Mouse (Mus musculus) duodenum, adult 2 months (tissue): ENCODE measurements around the gene Zkscan16. TPM values are rescaled to one million over a fixed set of nuclear protein-coding genes. Genes with fewer than 3 reads are reported as not detected.

Source experiments
- polyA plus RNA-seq: library from polyadenylated mRNA; depleted of rRNA; stranded (reverse); fragments of >200 nt; gene quantifications from 2 replicates; pipeline ENCODE4 v1.2.3, GENCODE M21; 2012; ENCODE audit warnings: low replicate concordance; rRNA removed

The Zkscan16 gene
- polyA plus RNA-seq: not detected in 2 replicates

DNA sequence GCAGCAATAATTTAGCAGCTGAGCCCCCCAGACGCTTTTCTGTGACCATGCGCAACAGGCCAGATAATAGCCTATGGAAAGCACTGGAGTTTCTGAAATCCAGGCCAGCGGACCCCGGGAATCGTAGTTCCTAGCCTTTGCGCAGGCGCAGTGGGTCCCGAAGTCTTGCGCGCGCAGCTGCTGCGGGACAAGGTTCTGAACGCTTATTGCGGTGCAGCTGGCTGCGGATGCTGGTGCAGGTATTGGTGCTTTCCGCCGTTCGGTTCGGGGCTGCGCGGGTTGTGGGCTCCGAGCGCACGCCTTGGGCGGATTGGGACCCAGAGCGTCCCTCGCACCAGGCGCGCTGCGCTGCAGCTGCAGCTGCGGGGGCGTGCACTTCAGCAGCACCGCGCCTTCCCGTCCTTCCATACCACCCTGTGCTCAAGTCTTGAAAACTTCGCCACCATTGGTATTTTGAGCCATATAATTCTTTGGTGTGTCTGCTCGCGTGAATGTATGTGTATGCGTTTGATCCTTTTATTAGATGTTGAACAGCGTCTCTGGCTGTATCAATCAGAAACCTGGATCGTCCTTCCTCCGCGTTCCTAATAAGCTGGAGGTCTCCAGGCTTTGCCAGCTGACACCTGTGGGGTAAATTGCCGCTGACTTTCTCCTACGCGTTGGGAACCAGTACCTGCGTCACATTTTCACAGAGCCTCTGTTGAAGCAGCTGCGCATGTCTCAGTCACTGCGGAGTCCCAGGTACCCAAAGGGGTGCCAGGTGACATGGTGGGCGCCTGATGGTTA, at the start of gene Zkscan16:
Gene Zkscan16, plus strand, starts transcription at position 209 of the 786 bp plus-strand sequence.

DNA sequence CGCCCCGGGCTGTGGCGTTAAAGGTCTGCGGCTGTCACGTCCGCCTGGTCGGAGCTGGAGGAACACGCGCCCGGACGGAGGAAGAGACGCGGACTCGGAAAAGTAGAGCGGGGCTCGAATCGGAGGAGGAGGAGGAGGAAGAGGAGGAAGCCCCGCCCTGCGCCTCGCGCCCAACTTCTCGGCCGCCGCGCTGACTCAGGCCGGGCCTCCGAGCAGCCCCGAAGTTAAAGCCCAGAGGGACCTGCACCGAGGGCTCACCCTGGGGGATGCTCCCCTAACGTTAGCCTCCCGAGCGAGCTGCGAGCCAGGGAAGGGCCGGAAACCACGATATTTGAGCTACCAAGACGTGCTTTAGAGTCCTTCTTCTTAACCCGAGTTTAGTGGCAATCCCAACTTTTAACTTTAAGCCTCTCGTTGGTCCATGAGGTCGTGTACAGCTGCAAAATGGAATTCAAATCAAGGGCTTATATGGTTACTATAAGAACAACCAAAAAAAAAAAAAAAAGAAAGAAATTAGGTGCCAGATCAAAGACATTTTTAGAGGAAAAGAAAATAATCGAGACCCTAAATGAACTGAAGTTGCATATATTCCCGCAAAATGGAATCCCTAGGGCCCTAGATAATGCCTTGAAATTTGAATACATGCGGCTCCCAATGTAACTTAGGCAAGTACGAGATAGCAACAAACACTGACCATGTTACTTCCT, 30.6 kb upstream of the Zkscan16 start, which contains the start of gene Ecpas:
Gene Ecpas, minus strand, starts transcription at position 121 of the 707 bp plus-strand sequence.

GRCm38 (mm10) chr4:58986540-58987190, 43.2 kb downstream of the Zkscan16 start, which contains the start of gene Ptgr1:
Ptgr1 (minus strand) TSS chr4:58987119.

DNA sequence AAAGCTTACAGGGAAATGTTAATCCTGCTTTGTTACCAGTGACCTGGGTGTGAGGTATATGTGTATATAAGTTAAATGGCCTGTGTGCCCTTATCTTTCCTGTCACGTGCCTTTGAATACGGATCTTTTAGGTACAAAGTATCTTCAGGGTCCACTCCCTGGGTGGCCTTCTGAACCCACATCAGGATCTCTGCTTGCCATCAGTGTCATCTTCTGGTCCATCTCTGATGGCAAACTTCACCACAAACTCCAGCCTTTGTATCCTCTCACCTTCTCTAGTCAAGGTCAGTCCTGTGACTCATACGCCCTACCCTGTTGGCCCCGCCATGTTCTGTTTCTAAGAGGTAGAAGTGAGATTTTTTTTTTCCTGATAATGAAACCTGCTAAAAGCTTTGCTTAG, 51.3 kb downstream of the Zkscan16 start, which contains the start of gene Dnajc25:
Gene Dnajc25, plus strand, starts transcription at position 301 of the 400 bp plus-strand sequence.

DNA sequence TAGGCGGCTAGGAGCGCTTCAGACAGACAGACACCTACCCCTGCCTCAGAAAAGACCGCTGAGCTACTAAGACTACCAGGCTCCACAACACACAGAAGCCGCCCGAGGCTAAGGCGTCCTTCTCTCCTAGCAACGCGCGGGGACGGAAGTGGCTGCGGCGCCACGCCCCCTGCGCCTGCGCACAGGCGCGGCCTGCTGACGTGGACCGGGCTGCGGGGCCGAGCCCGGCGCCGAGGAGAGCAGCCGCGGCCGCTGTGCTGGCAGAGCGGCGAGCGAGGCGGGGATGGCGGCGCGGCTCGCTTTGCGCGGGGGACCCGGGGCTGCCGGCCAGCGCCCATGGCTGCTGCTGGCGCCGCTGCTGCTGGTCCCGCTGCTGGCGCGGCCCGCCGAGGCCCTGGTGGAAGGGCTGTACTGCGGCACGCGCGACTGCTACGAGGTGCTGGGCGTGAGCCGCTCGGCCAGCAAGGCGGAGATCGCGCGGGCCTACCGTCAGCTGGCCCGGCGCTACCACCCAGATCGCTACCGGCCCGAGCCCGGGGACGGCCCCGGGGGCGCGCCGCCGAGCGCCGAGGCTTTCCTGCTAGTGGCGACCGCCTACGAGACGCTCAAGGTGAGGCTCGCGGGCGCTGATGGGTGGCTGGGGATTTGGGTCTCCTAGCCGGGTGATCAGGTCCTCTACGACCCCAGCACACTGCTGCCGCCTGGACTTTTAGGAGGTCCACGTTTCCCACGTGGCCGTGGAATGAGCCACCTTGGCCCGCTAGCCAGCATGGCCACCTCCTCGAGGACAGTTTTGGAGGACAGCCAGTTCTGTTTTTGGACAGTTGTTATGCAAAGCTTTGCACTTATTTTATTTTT, 59.7 kb downstream of the Zkscan16 start, which contains the start of gene Gm20503:
Gene Gm20503, plus strand, starts transcription at position 263 of the 858 bp plus-strand sequence.

Other genes with a start within 250 kb of the Zkscan16 start
- 0.04 TPM in 1 of 2 replicates, not detected in the other for gene Olfr267, start 155.9 kb upstream of the Zkscan16 start, polyA plus RNA-seq
- 26.9 and 30.1 TPM in 2 replicates for gene Ecpas, start 30.9 kb upstream of the Zkscan16 start, polyA plus RNA-seq
- 12.7 and 12.9 TPM in 2 replicates for gene Ptgr1, start 43.5 kb downstream of the Zkscan16 start, polyA plus RNA-seq
- gene Dnajc25, start 51.4 kb downstream of the Zkscan16 start, polyA plus RNA-seq: 3.5 and 4.2 TPM in 2 replicates
- 3.7 TPM in 1 of 2 replicates, not detected in the other for gene Gm20503, start 59.6 kb downstream of the Zkscan16 start, polyA plus RNA-seq
- 5.7 and 14.0 TPM in 2 replicates for gene Gng10, start 91.5 kb downstream of the Zkscan16 start, polyA plus RNA-seq
- gene AI481877, start 195.4 kb downstream of the Zkscan16 start, polyA plus RNA-seq: not detected in 2 replicates
- gene Ugcg, start 245.6 kb downstream of the Zkscan16 start, polyA plus RNA-seq: 26.4 and 37.0 TPM in 2 replicates